Mouse (Mus musculus) G1E (cell line): ENCODE data around the gene Gtpbp1.

Source experiments
- CTCF ChIP-seq: IDR thresholded peaks from 2 replicates; pipeline ENCODE4 v1.5.1; 2012; ENCODE audit warnings: low read depth, low read length, inconsistent platforms, mixed read lengths
- GATA2 ChIP-seq: IDR thresholded peaks from 2 replicates; pipeline ENCODE4 v1.6.1; 2012; ENCODE audit warnings: low read depth, low read length, inconsistent platforms, borderline replicate concordance
- TAL1 ChIP-seq: conservative IDR thresholded peaks from 2 replicates; pipeline ENCODE4 v1.6.1; 2012; ENCODE audit warnings: low read depth, low read length, inconsistent platforms, mixed read lengths

DNA sequence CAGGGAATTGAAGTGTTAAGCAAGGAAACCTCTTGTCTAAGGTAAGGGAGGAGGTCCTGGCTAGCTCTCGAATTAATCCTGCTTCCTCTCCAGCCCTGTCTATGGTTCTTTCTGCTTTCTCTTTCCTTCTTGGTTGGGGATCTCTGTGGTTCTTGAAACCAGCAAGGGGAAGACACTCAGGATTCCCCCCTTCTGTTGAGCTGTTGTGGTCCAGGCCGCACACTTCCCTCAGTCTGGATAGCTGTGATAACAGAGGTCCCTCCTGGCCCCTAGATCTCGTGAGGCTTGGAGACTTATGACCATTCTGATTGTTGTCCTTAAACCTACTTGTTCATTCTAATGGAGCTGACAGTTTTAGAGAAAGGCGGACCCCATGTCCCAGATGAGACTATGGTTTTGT, 3.9 kb downstream of the Gtpbp1 start:
- no peak for TF ChIP-seq GATA2
- no peak for TF ChIP-seq CTCF
- TF ChIP-seq TAL1 = peak; percentile 92
